Mouse (Mus musculus): ENCODE data around the gene Arih1.

- TF ChIP-seq POLR2A (IDR thresholded peaks at IDR 0.05; ENCODE audit: borderline replicate concordance, low read depth, low read length) (no peak), CTCF (IDR thresholded peaks at IDR 0.05; ENCODE audit: low read depth, low read length) (no peak)
These were observed 116.8 kb downstream of the Arih1 start for GRCm38 (mm10) chr9:59369646-59370045.

Measured in bone marrow macrophage, adult 2 months (primary cell).